Mouse (Mus musculus) lung, postnatal 4 days (tissue): ENCODE measurements around the gene Rngtt.
A peak's percentile ranks its signal among the peaks of the same experiment; 100 is the strongest.

Experiments
- DNase-seq, 2 experiments: peaks; one replicate each; pipeline ENCODE4 v3.0.0; 2021

The Rngtt gene

GRCm38 (mm10) chr4:33523774-33524173 lies 213.7 kb downstream of the Rngtt start:
- no peak for DNase-seq

GRCm38 (mm10) chr4:33524481-33525141 lies 214.5 kb downstream of the Rngtt start:
- peak; percentile 38 to 57 for DNase-seq

- no peak for DNase-seq
These were observed 215.2 kb downstream of the Rngtt start for GRCm38 (mm10) chr4:33525272-33525671.

- DNase-seq: no peak
These were observed 216.0 kb downstream of the Rngtt start for GRCm38 (mm10) chr4:33526092-33526491.

- no peak for DNase-seq
These were observed 216.6 kb downstream of the Rngtt start for GRCm38 (mm10) chr4:33526675-33527074.

DNA sequence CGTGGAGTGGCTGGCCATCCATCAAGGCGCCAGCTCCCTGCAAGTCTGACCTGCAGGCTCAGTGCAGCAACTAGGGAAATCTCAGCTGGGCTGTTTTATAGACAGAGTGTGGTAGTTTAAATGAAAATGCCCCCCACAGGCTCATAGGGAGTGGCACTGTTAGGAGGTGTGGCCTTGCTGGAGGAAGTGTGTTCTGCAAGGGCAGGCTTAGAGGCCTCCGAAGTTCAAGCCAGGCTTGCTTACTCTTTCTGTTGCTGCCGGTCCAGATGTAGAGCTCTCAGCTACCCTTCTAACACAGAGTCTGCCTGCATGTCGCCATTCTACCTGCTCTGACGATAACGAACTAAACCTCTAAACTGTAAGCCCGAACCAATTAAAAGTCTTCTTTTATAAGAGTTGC lies 222.5 kb downstream of the Rngtt start:
- DNase-seq: no peak

- no peak for DNase-seq
These were observed 234.9 kb downstream of the Rngtt start for GRCm38 (mm10) chr4:33544755-33545576.

- DNase-seq: peak; percentile 26 to 64
These were observed 235.4 kb downstream of the Rngtt start for GRCm38 (mm10) chr4:33545577-33545879.

DNA sequence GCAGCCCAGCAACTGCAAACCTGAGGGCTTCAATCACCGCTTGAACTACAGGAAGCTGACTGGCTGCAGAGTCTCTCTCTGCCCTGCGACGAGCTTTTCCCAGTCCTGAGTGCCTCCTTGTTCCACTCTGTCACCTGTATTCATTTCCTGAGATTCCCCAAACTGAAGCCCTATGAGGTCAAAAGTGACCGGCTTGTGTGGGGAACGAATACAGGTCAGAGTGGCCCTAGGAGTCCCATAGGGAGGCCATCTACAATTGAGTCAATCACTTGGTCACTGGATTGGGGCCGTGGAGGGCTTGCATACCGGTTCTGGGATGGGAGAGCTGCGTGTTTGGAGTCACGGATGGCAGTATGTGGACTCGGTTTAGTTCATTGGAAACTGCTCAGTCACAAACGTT lies 236.2 kb downstream of the Rngtt start:
- no peak for DNase-seq

DNA sequence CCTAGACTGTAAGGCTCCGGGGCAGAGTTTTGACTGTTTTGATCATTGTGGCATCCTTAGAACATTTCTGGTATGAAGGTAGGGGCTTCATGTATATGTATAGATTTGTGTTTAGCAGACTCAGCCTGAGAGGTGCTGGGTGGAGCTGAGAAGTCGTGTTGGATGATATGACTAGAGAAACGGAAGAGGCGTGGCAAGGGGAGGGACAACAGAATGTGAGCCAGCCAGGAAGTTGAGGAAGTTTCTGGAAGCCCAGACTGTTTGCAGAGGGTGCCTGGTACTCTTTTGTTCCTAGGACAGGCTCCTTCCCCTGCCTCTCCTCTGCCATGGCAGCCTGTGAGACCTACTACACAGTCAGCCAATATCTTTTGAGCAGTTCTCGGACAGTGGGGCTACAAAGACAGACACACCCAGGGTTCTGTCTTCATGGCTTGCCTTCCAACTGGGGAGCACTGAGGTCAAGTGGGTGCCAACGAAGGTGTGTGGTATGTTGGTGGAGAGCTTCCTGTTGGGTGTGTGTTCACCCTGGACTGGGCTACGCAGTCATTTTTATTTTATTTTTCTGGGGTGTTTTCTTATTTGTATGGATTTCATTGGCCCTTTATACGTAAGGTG lies 237.3 kb downstream of the Rngtt start:
- no peak for DNase-seq

- DNase-seq: no peak
These were observed 239.5 kb downstream of the Rngtt start for GRCm38 (mm10) chr4:33549606-33550005.
